In the genomic region with DNA sequence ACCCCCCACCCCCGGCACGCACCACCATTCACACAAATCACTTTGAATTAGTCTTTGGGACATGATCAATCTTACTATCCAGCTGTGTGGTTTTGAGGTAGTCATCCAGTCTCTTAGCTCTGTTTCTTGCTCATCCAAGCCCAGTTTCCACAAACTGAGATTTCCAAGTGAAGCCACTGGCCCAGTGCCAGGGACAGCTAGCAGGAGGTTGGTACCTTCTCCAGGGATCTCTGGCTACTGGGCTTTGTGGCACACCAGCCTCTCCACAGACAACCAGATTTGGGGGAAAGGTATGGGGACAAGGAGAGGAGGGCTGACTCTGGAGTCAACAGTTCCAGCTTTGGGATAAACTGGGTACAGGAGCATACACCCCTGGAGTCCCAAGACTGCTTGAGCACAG, we compare ENCODE assay signal across 10 mouse cellular contexts. TPM values are rescaled to one million over a fixed set of nuclear protein-coding genes. Genes with fewer than 3 reads are reported as not detected.
DNase-seq lines count a peak whose midpoint lies in the region; ATAC-seq lines count a peak whose summit lies in the region.
"Had no signal": no experiment of that assay in that cellular context is flagged by ENCODE, and none has a peak within 500 bp of the region (broad histone marks: within the 10 kb centered on the region; RNA-seq: fewer than 3 reads in every experiment).

No protein-coding gene starts in this region.

- peak overlapping the region; percentile 98 for H3K27ac ChIP-seq in lung, embryonic 16.5 days (ENCODE audit: low read length)
- peak overlapping the region; percentile 30; the same call in 1 of the 2 replicates for H3K27ac ChIP-seq in embryonic facial prominence, embryonic 15.5 days (replicated peaks)
- H3K27ac ChIP-seq in intestine, embryonic 16.5 days (ENCODE audit: low read length): no peak overlapping the region
- H3K27ac ChIP-seq in midbrain, embryonic 16.5 days (ENCODE audit: low read length): no peak overlapping the region

- intact Hi-C loops in gastrocnemius, postnatal 36 days (cut with DNase I): no loop called here

- peak overlapping the region; percentile 44 for H3K4me3 ChIP-seq in lung, embryonic 16.5 days (ENCODE audit: low read length)
- H3K4me3 ChIP-seq in embryonic facial prominence, embryonic 15.5 days (replicated peaks): peak overlapping the region; percentile 34
- peak overlapping the region; percentile 38; the same call in 1 of the 2 replicates for H3K4me3 ChIP-seq in intestine, embryonic 16.5 days (ENCODE audit: low read length)
- peak overlapping the region; percentile 29; the same call in 1 of the 2 replicates for H3K4me3 ChIP-seq in midbrain, embryonic 16.5 days (ENCODE audit: low read depth, low read length)

- no peaks in the 10 kb centered on the region for H3K27me3 ChIP-seq in lung, embryonic 16.5 days (ENCODE audit: control insufficient read depth, insufficient read depth, low read depth, low read length)
- H3K27me3 ChIP-seq in embryonic facial prominence, embryonic 15.5 days: no peaks in the 10 kb centered on the region
- no peaks in the 10 kb centered on the region for H3K27me3 ChIP-seq in intestine, embryonic 16.5 days (replicated peaks; ENCODE audit: control insufficient read depth, insufficient read depth, low read length)
- no peaks in the 10 kb centered on the region for H3K27me3 ChIP-seq in midbrain, embryonic 16.5 days (ENCODE audit: control insufficient read depth, insufficient read depth, low read depth, low read length)

- H3K4me2 ChIP-seq in lung, embryonic 16.5 days (ENCODE audit: low read depth, low read length): peak overlapping the region; percentile 65
- H3K4me2 ChIP-seq in embryonic facial prominence, embryonic 15.5 days (replicated peaks): peak overlapping the region; percentile 60
- peak overlapping the region; percentile 74 for H3K4me2 ChIP-seq in intestine, embryonic 16.5 days (ENCODE audit: low read depth, low read length)
- H3K4me2 ChIP-seq in midbrain, embryonic 16.5 days (ENCODE audit: low read length): peak overlapping the region; percentile 56

- peak overlapping the region; percentile 51 for H3K9ac ChIP-seq in lung, embryonic 16.5 days (ENCODE audit: low read length)
- no peak overlapping the region for H3K9ac ChIP-seq in embryonic facial prominence, embryonic 15.5 days
- peak overlapping the region; percentile 60; the same call in 1 of the 2 replicates for H3K9ac ChIP-seq in intestine, embryonic 16.5 days (ENCODE audit: low read depth, low read length)
- no peak overlapping the region for H3K9ac ChIP-seq in midbrain, embryonic 16.5 days (ENCODE audit: low read depth, low read length)

- 0 out of 2 replicates have a peak, but pooled peaks have one; percentile 3 for ATAC-seq in lung, embryonic 16.5 days (ENCODE audit: low read depth)
- no peak for ATAC-seq in embryonic facial prominence, embryonic 15.5 days (ENCODE audit: insufficient number of reproducible peaks, low FRiP score, low TSS enrichment, low read depth)
- no peak for ATAC-seq in intestine, embryonic 16.5 days
- no peak for ATAC-seq in midbrain, embryonic 16.5 days

- no peaks in the 10 kb centered on the region for H3K36me3 ChIP-seq in lung, embryonic 16.5 days (ENCODE audit: control insufficient read depth, insufficient read depth, low read length)
- no peaks in the 10 kb centered on the region for H3K36me3 ChIP-seq in embryonic facial prominence, embryonic 15.5 days
- no peaks in the 10 kb centered on the region for H3K36me3 ChIP-seq in intestine, embryonic 16.5 days (ENCODE audit: control insufficient read depth, insufficient read depth, low read length)
- no peaks in the 10 kb centered on the region for H3K36me3 ChIP-seq in midbrain, embryonic 16.5 days (ENCODE audit: control insufficient read depth, insufficient read depth, low read length)

- no peaks in the 10 kb centered on the region for H3K9me3 ChIP-seq in lung, embryonic 16.5 days (ENCODE audit: control insufficient read depth, low read length)
- H3K9me3 ChIP-seq in embryonic facial prominence, embryonic 15.5 days (replicated peaks): no peaks in the 10 kb centered on the region
- H3K9me3 ChIP-seq in intestine, embryonic 16.5 days (ENCODE audit: control insufficient read depth, low read length): no peaks in the 10 kb centered on the region
- H3K9me3 ChIP-seq in midbrain, embryonic 16.5 days (replicated peaks; ENCODE audit: control insufficient read depth, low read length, poor library complexity, severe bottlenecking): no peaks in the 10 kb centered on the region

- 15% methylated on average over 2 of the region's 2 CpGs for WGBS in lung, embryonic 16.5 days
- WGBS in embryonic facial prominence, embryonic 15.5 days: 29% methylated on average over 2 of the region's 2 CpGs
- WGBS in intestine, embryonic 16.5 days: 32% methylated on average over 2 of the region's 2 CpGs
- WGBS in midbrain, embryonic 16.5 days: 62% methylated on average over 2 of the region's 2 CpGs

- peaks cover 17% of the 10 kb centered on the region for H3K4me1 ChIP-seq in lung, embryonic 16.5 days (replicated peaks; ENCODE audit: control insufficient read depth, insufficient read depth, low read length)
- H3K4me1 ChIP-seq in embryonic facial prominence, embryonic 15.5 days: peaks cover 13% of the 10 kb centered on the region
- H3K4me1 ChIP-seq in intestine, embryonic 16.5 days (ENCODE audit: control insufficient read depth, insufficient read depth, low read length): peaks cover 9% of the 10 kb centered on the region
- peaks cover 8% of the 10 kb centered on the region; the same call in 1 of the 2 replicates for H3K4me1 ChIP-seq in midbrain, embryonic 16.5 days (ENCODE audit: control insufficient read depth, insufficient read depth, low read length)

- no peak for DNase-seq in lung, postnatal 36 days
- DNase-seq in spleen, postnatal 4 days (ENCODE audit: low spot score in 2 of 2): no peak
- no peak for DNase-seq in gastrocnemius, postnatal 36 days
- no peak for DNase-seq in layer of hippocampus, adult 9-10 months (ENCODE audit: low spot score)

RNA-seq across cellular contexts. Expression of gene Fndc11, which starts 0.5 kb away (rescaled TPM):
- polyA plus RNA-seq in lung, embryonic 16.5 days (2015; fragmentation: Nextera tagmentation; extraction: Ambion mirVana): 0.35 and 0.43 TPM in 2 replicates
- polyA plus RNA-seq in embryonic facial prominence, embryonic 15.5 days (2015; fragmentation: Nextera tagmentation; extraction: Ambion mirVana): 0.20 and 0.23 TPM in 2 replicates
- 0.18 TPM in 1 of 2 replicates, not detected in the other for polyA plus RNA-seq in intestine, embryonic 16.5 days (2015; fragmentation: Nextera tagmentation; extraction: Ambion mirVana)
- polyA plus RNA-seq in midbrain, embryonic 16.5 days (2015; fragmentation: Nextera tagmentation; extraction: Ambion mirVana): 0.41 and 0.42 TPM in 2 replicates
- not detected for total RNA-seq in gastrocnemius, postnatal 36 days (2021)
- total RNA-seq: adrenal gland, postnatal 36 days; liver, adult 2 months had no signal

RNA-seq across cellular contexts. Expression of gene Srms, which starts 7.4 kb away (rescaled TPM):
- 0.34 and 0.58 TPM in 2 replicates for polyA plus RNA-seq in lung, embryonic 16.5 days (2015; fragmentation: Nextera tagmentation; extraction: Ambion mirVana)
- 0.64 and 0.76 TPM in 2 replicates for polyA plus RNA-seq in embryonic facial prominence, embryonic 15.5 days (2015; fragmentation: Nextera tagmentation; extraction: Ambion mirVana)
- 0.10 and 0.20 TPM in 2 replicates for polyA plus RNA-seq in intestine, embryonic 16.5 days (2015; fragmentation: Nextera tagmentation; extraction: Ambion mirVana)
- 0.07 and 0.20 TPM in 2 replicates for polyA plus RNA-seq in midbrain, embryonic 16.5 days (2015; fragmentation: Nextera tagmentation; extraction: Ambion mirVana)
- total RNA-seq in gastrocnemius, postnatal 36 days (2021): under 1 TPM; 0.22 to 0.38 TPM

RNA-seq across cellular contexts. Expression of gene Ptk6, which starts 17.8 kb away (rescaled TPM):
- polyA plus RNA-seq in lung, embryonic 16.5 days (2015; fragmentation: Nextera tagmentation; extraction: Ambion mirVana): 0.04 and 0.05 TPM in 2 replicates
- polyA plus RNA-seq in embryonic facial prominence, embryonic 15.5 days (2015; fragmentation: Nextera tagmentation; extraction: Ambion mirVana): 1.5 and 1.6 TPM in 2 replicates
- 0.45 and 0.70 TPM in 2 replicates for polyA plus RNA-seq in intestine, embryonic 16.5 days (2015; fragmentation: Nextera tagmentation; extraction: Ambion mirVana)
- not detected in 2 replicates for polyA plus RNA-seq in midbrain, embryonic 16.5 days (2015; fragmentation: Nextera tagmentation; extraction: Ambion mirVana)
- not detected for total RNA-seq in gastrocnemius, postnatal 36 days (2021)
- total RNA-seq: adrenal gland, postnatal 36 days had no signal

RNA-seq across cellular contexts. Expression of gene Helz2, which starts 21.5 kb away (rescaled TPM):
- 3.0 and 3.4 TPM in 2 replicates for polyA plus RNA-seq in lung, embryonic 16.5 days (2015; fragmentation: Nextera tagmentation; extraction: Ambion mirVana)
- 0.99 and 1.1 TPM in 2 replicates for polyA plus RNA-seq in embryonic facial prominence, embryonic 15.5 days (2015; fragmentation: Nextera tagmentation; extraction: Ambion mirVana)
- polyA plus RNA-seq in intestine, embryonic 16.5 days (2015; fragmentation: Nextera tagmentation; extraction: Ambion mirVana): 2.2 and 3.7 TPM in 2 replicates
- polyA plus RNA-seq in midbrain, embryonic 16.5 days (2015; fragmentation: Nextera tagmentation; extraction: Ambion mirVana): 0.32 and 0.44 TPM in 2 replicates
- total RNA-seq in gastrocnemius, postnatal 36 days (2021): 1 to 10 TPM; 2.7 to 3.3 TPM

RNA-seq across cellular contexts. Expression of gene Ppdpf, which starts 33.3 kb away (rescaled TPM):
- 292 and 303 TPM in 2 replicates for polyA plus RNA-seq in lung, embryonic 16.5 days (2015; fragmentation: Nextera tagmentation; extraction: Ambion mirVana)
- polyA plus RNA-seq in embryonic facial prominence, embryonic 15.5 days (2015; fragmentation: Nextera tagmentation; extraction: Ambion mirVana): 268 and 282 TPM in 2 replicates
- polyA plus RNA-seq in intestine, embryonic 16.5 days (2015; fragmentation: Nextera tagmentation; extraction: Ambion mirVana): 275 and 287 TPM in 2 replicates
- 407 and 408 TPM in 2 replicates for polyA plus RNA-seq in midbrain, embryonic 16.5 days (2015; fragmentation: Nextera tagmentation; extraction: Ambion mirVana)
- total RNA-seq in gastrocnemius, postnatal 36 days (2021): 10 to 100 TPM; 40.4 to 45.1 TPM

Comparison
In these comparisons a context has a peak if more than half of its experiments do, and no peak if none do; other contexts are left out.
1. H3K27ac ChIP-seq: peak in lung, embryonic 16.5 days (single experiment) and embryonic facial prominence, embryonic 15.5 days (single experiment); none in intestine, embryonic 16.5 days (single experiment) and midbrain, embryonic 16.5 days (single experiment).
2. H3K9ac ChIP-seq: peak in lung, embryonic 16.5 days (single experiment) and intestine, embryonic 16.5 days (single experiment); none in embryonic facial prominence, embryonic 15.5 days (single experiment) and midbrain, embryonic 16.5 days (single experiment).
3. Peak in every context shown above with its lines, with median percentiles within 50 percentile points of each other: H3K4me2 ChIP-seq and H3K4me3 ChIP-seq.